8 mouse cellular contexts compared by ENCODE assay signal in genomic region chr4:142179531-142179930, GRCm38 (mm10). TPM values are rescaled to one million over a fixed set of nuclear protein-coding genes. Genes with fewer than 3 reads are reported as not detected.
A peak's percentile ranks its signal among the peaks of the same experiment; 100 is the strongest.
DNase-seq lines count a peak whose midpoint lies in the region; ATAC-seq and TF ChIP-seq lines count a peak whose summit lies in the region.

No protein-coding gene starts in this region.

- 0 out of 2 replicates have a peak, but pooled peaks have one; percentile 4 for TF ChIP-seq EP300 in ES-Bruce4 (IDR thresholded peaks at IDR 0.05; ENCODE audit: insufficient read depth, low read depth, low read length)

- H3K27ac ChIP-seq in ES-Bruce4 (ENCODE audit: insufficient read depth, low read length) = 0 out of 2 replicates have a peak overlapping the region, but pooled peaks have one; percentile 4
- peak overlapping the region; percentile 29; the same call in 1 of the 2 replicates for H3K27ac ChIP-seq in forebrain, postnatal 0 days (ENCODE audit: low read depth, low read length)
- peak overlapping the region; percentile 57; the same call in 1 of the 2 replicates for H3K27ac ChIP-seq in hindbrain, embryonic 12.5 days
- H3K27ac ChIP-seq in liver, embryonic 12.5 days = 0 out of 2 replicates have a peak overlapping the region, but pooled peaks have one; percentile 28

- H3K9ac ChIP-seq in ES-Bruce4 (ENCODE audit: low read depth, poor library complexity, severe bottlenecking) = no peak overlapping the region
- H3K9ac ChIP-seq in forebrain, postnatal 0 days = no peak overlapping the region
- H3K9ac ChIP-seq in hindbrain, embryonic 12.5 days = no peak overlapping the region
- no peak overlapping the region for H3K9ac ChIP-seq in liver, embryonic 12.5 days

- TF ChIP-seq POLR2A in ES-Bruce4 (IDR thresholded peaks at IDR 0.05; ENCODE audit: insufficient read depth, low read length) = no peak

- H3K4me2 ChIP-seq in forebrain, postnatal 0 days (ENCODE audit: low read depth) = no peak overlapping the region
- no peak overlapping the region for H3K4me2 ChIP-seq in hindbrain, embryonic 12.5 days (replicated peaks)
- no peak overlapping the region for H3K4me2 ChIP-seq in liver, embryonic 12.5 days

- no peaks in the 10 kb centered on the region for H3K9me3 ChIP-seq in ES-Bruce4 (replicated peaks; ENCODE audit: control insufficient read depth, insufficient read depth, low read length, poor library complexity, severe bottlenecking)
- H3K9me3 ChIP-seq in forebrain, postnatal 0 days (ENCODE audit: low read length) = no peaks in the 10 kb centered on the region
- 0 out of 2 replicates have a peak, but pooled peaks cover 5% of the 10 kb centered on the region for H3K9me3 ChIP-seq in hindbrain, embryonic 12.5 days (replicated peaks)
- no peaks in the 10 kb centered on the region for H3K9me3 ChIP-seq in liver, embryonic 12.5 days (replicated peaks)

- H3K4me3 ChIP-seq in ES-Bruce4 (ENCODE audit: low read depth, low read length) = no peak overlapping the region
- H3K4me3 ChIP-seq in forebrain, postnatal 0 days (ENCODE audit: low read depth, low read length) = no peak overlapping the region
- no peak overlapping the region for H3K4me3 ChIP-seq in hindbrain, embryonic 12.5 days
- no peak overlapping the region for H3K4me3 ChIP-seq in liver, embryonic 12.5 days

- H3K36me3 ChIP-seq in ES-Bruce4 (ENCODE audit: control insufficient read depth, insufficient read depth, low read length, poor library complexity, severe bottlenecking) = no peaks in the 10 kb centered on the region
- H3K36me3 ChIP-seq in forebrain, postnatal 0 days (ENCODE audit: insufficient read depth) = no peaks in the 10 kb centered on the region
- no peaks in the 10 kb centered on the region for H3K36me3 ChIP-seq in hindbrain, embryonic 12.5 days
- no peaks in the 10 kb centered on the region for H3K36me3 ChIP-seq in liver, embryonic 12.5 days

- peak; percentile 79 to 83 for DNase-seq in cerebellum, postnatal 10 days
- DNase-seq in cerebellum, adult 9-11 months = no peak
- peak; percentile 52 for DNase-seq in forebrain, postnatal 0 days
- DNase-seq in spleen, postnatal 36 days (ENCODE audit: low spot score in 2 of 2) = peak; percentile 25 to 35
- DNase-seq in embryo, embryonic 10.5 days (ENCODE audit: low spot score) = no peak

- peak; percentile 39 for ATAC-seq in forebrain, postnatal 0 days
- ATAC-seq in hindbrain, embryonic 12.5 days (ENCODE audit: low FRiP score) = no peak
- no peak for ATAC-seq in liver, embryonic 12.5 days

- no peaks in the 10 kb centered on the region for H3K27me3 ChIP-seq in ES-Bruce4 (ENCODE audit: control insufficient read depth, insufficient read depth, low read length, poor library complexity, severe bottlenecking)
- no peaks in the 10 kb centered on the region for H3K27me3 ChIP-seq in forebrain, postnatal 0 days (ENCODE audit: insufficient read depth, low read length)
- H3K27me3 ChIP-seq in hindbrain, embryonic 12.5 days = no peaks in the 10 kb centered on the region
- no peaks in the 10 kb centered on the region for H3K27me3 ChIP-seq in liver, embryonic 12.5 days (replicated peaks)

- WGBS in forebrain, postnatal 0 days = 19% methylated on average over 13 of the region's 13 CpGs
- WGBS in hindbrain, embryonic 12.5 days = 63% methylated on average over 13 of the region's 13 CpGs
- WGBS in liver, embryonic 12.5 days (ENCODE audit: insufficient replicate concordance) = 74% methylated on average over 13 of the region's 13 CpGs

- peaks cover 13% of the 10 kb centered on the region for H3K4me1 ChIP-seq in ES-Bruce4 (ENCODE audit: control insufficient read depth, insufficient read depth, low read length)
- no peaks in the 10 kb centered on the region; the same call in 1 of the 2 replicates for H3K4me1 ChIP-seq in forebrain, postnatal 0 days (ENCODE audit: insufficient read depth)
- peaks cover 20% of the 10 kb centered on the region for H3K4me1 ChIP-seq in hindbrain, embryonic 12.5 days
- H3K4me1 ChIP-seq in liver, embryonic 12.5 days = peaks cover 24% of the 10 kb centered on the region

- no peak for TF ChIP-seq CTCF in ES-Bruce4 (IDR thresholded peaks at IDR 0.05; ENCODE audit: low read depth, low read length)
- TF ChIP-seq CTCF in forebrain, postnatal 0 days (IDR thresholded peaks at IDR 0.05; ENCODE audit: low read depth) = no peak

RNA-seq across cellular contexts. Expression of gene Kazn, which starts 59.7 kb away (rescaled TPM):
- 80.2 and 84.3 TPM in 2 replicates for polyA plus RNA-seq in ES-Bruce4 (2011; ENCODE audit: insufficient read depth, insufficient read length, low read depth, missing spikeins)
- total RNA-seq in forebrain, postnatal 0 days (2014; rRNA removed) = 48.4 and 56.4 TPM in 2 replicates
- polyA plus RNA-seq in forebrain, postnatal 0 days (2015; fragmentation: Nextera tagmentation; extraction: Ambion mirVana) = 15.1 and 18.7 TPM in 2 replicates
- 20.6 and 22.4 TPM in 2 replicates for polyA plus RNA-seq in hindbrain, embryonic 12.5 days (2016; fragmentation: Nextera tagmentation; extraction: Ambion mirVana)
- polyA plus RNA-seq in liver, embryonic 12.5 days (2016; fragmentation: Nextera tagmentation; extraction: Ambion mirVana) = 2.1 and 2.8 TPM in 2 replicates

Comparison
In these comparisons a context has a peak if more than half of its experiments do, and no peak if none do; other contexts are left out.
1. DNase-seq: peak in cerebellum, postnatal 10 days (2 of 2), forebrain, postnatal 0 days (single experiment) and spleen, postnatal 36 days (2 of 2); none in cerebellum, adult 9-11 months (single experiment) and embryo, embryonic 10.5 days (single experiment).
2. H3K27ac ChIP-seq: peak in every context shown above with its lines; median percentile 57 in hindbrain, embryonic 12.5 days; 29 in forebrain, postnatal 0 days; 28 in liver, embryonic 12.5 days; 4 in ES-Bruce4.